Mouse (Mus musculus): ENCODE data around the gene Runx1.

DNA sequence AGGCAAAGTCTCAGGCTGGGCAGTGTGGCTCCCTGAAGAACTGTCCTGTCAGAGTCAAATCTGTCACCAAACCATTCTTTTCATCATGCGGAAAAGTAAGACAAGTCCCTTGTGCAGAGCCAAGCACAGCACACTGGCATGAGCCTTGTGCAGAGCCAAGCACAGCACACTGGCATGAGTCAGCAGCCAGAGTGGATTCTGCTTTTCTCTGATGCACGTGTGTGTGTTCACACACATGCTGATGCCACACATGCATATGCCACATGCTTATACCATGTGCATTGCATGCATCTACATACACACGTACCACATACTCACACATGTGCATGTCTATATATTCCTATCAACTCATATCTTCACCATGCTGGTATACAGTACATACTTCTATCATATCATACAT is 174.7 kb downstream of the Runx1 start:
- TF ChIP-seq GATA1 (IDR thresholded peaks at IDR 0.05; ENCODE audit: borderline replicate concordance, low read length) (no peak), FLI1 (IDR thresholded peaks at IDR 0.05; ENCODE audit: low read length) (no peak)

Data from megakaryocyte, embryonic 14.5 days (primary cell).